Mouse (Mus musculus): ENCODE data around the gene Tsc2. TPM values are rescaled to one million over a fixed set of nuclear protein-coding genes. Genes with fewer than 3 reads are reported as not detected.

Gene Tsc2
- polyA plus RNA-seq (2017; shearing (Covaris generic)): 44.1 TPM

DNA sequence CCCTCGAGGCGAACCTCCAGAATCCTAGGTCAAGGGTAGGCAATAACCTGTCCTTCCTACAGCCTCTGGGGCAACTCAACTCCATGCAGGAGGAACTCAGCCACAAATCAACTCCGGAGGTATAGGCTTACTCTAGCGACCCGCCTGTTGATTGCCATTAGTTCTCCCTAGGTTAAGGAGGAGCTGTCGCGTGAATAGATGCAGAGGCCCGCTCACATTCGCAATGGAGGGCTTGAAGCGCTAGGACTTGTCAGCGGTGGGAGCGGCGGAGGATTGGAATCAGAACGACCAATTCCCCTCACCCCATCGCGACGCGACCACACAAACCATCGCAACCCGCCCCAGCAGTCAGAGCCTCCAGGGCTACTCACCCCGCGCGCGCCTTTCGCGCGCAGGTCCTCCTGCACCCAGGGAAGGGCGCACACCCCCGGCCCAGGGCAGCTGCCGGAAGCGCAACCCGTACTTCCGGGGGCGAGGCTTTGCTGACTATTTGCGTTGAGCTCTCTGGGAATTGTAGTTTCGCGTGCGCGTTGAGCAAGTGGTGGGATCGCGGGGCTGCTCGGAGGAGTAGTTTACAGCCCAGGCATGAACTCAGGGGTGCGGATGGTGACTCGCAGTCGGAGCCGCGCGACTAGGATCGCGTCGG lies at the start of gene Tsc2, which contains the start of gene Nthl1:
Gene Tsc2, minus strand, starts transcription at position 464 of the 646 bp plus-strand sequence.
Gene Nthl1, plus strand, starts transcription at position 514 of the 646 bp plus-strand sequence.

DNA sequence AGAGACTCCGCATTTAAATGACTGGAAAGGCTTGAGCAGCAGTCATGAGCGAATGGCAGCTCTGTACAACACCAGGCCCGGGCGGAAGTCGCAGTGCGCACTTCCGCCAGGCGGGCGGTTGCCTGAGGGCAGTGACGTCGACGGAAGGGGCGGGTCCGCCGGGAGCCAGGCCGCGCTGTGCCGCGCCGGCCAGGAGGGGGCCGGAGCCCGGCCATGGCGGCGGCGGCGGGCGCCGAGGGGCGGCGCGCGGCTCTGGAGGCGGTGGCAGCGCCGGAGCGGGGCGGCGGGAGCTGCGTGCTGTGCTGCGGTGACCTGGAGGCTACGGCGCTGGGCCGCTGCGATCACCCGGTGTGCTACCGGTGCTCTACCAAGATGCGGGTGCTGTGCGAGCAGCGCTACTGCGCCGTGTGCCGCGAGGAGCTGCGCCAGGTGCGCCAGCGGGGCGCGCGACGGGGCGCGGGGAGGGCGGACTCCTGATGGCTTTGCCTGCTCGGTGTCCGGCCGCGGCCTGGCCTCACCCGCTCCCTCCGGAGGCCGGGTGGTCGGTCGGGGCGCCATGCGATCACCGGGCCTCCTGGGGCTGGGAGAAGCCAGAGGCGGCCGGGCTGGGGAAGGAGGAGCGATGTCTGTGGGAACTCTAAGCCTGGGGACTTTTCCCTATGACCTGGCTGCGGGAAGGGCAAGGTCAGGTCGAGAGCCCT lies 37.3 kb upstream of the Tsc2 start, which contains the start of gene Zfp598:
Gene Zfp598, plus strand, starts transcription at position 143 of the 701 bp plus-strand sequence.

DNA sequence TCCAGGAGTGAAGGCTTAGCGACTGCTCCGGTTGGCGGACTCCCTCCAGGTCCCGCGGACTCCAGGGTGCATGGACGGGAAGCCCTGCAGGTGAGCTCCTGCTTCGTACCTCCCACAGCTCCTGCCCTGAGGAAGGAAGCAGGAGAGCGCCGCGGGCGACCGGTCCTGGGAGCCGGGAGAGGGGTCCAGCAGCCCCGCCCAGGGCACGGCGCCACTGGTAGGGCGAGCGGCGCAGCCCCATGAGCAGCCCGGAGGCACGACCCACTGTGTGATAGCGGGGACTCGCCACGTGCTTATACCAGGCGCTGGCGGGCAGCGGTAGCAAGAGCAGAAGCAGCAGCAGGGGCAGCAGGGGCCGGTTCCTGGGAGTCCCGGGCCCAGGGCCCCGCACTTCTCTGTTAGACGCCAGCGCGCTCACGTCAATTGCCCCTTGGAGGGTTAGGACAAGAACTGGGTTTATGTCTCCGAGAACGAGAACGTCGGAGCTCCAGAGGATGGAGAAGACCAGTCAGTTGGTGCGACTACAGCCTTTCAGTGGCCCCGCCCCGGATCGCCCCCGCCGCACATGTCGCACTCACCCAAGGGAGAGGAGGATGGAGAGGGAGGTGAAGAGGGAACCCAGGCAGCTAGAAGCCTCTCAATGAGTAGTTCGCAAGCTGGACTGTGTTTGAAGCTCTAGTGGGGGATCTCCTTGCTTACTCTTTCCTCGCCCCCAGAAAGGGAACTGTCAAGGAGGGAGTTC lies 25.8 kb upstream of the Tsc2 start, which contains the start of gene Npw:
Gene Npw, minus strand, starts transcription at position 441 of the 742 bp plus-strand sequence.

DNA sequence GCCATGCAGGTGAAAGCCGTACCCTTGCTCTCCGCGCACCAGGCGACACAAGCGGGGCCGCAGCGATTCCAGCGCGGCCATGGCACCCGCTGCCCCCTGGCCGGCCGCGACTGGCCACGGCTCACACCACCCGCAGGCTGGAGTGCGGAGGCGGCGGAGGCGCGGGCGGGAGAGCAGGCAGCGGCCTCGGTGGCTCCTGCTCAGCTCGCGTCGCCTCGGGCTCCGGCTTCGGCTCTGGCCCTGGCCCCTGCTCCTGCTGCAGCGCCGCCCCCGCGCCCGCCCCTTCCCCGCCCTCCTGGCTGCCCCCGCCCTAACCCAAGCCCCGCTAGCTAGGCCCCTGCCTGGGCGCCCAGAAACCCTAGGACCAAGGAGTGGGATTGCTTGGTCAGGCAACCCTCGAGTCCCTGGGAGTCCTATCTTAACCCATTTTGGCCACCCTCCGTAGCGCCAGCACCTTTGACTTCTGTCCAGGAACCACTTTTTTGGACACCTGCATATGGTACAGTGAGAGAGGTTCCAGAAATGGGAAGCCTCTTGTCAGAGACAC lies 17.7 kb upstream of the Tsc2 start, which contains the start of gene Slc9a3r2:
Gene Slc9a3r2, minus strand, starts transcription at position 258 of the 547 bp plus-strand sequence.

DNA sequence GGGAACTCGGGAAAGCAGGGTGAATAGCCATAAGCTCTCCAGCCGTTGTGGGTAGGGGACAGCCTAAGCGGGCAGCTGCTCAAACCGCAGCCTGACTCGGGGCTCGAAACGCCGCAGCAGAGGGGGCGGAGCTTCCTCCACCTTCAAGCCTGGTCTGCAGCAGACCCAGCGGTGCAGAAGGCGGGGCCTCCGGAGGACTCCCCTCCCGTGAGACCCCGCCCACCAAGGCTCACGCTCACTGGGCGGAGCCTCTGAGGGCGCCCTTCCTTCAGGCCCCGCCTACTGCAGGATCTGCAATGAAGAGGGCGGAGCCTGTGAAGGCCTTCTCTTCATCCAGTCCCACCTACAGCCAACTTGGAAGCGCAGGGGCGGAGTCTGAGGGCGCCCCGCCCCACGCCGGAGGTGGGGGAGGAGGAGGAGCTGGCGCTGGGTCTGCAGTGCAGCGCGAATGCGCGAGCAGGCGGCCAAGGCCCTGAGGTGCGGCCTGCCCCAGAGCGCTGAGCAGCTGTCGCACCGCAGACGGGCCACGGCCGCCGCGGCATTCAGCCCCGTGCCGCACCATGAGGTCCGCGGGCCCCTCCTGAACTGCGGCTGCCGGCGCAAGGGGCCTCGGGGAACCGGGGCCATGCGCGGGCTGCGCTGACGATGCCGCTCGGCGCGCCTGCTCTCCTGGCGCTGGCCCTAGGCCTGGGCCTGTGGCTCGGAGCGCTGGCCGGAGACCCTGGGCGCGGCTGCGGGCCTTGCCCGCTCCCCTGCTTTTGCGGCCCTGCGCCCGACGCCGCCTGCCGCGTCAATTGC lies 82.6 kb downstream of the Tsc2 start, which contains the start of gene Pkd1:
Gene Pkd1, plus strand, starts transcription at position 217 of the 798 bp plus-strand sequence.

Other genes with a start within 250 kb of the Tsc2 start
- gene Rnps1, start 218.1 kb downstream of the Tsc2 start, polyA plus RNA-seq (2017; shearing (Covaris generic)): 284 TPM
- 34.1 TPM for gene Eci1, start 206.0 kb downstream of the Tsc2 start, polyA plus RNA-seq (2017; shearing (Covaris generic))
- gene Dnase1l2, start 189.5 kb downstream of the Tsc2 start, polyA plus RNA-seq (2017; shearing (Covaris generic)): 2.0 TPM
- gene E4f1, start 162.3 kb downstream of the Tsc2 start, polyA plus RNA-seq (2017; shearing (Covaris generic)): 144 TPM
- 18.9 TPM for gene Pgp, start 162.2 kb downstream of the Tsc2 start, polyA plus RNA-seq (2017; shearing (Covaris generic))
- gene Bricd5, start 158.7 kb downstream of the Tsc2 start, polyA plus RNA-seq (2017; shearing (Covaris generic)): not detected
- 24.2 TPM for gene Mlst8, start 153.6 kb downstream of the Tsc2 start, polyA plus RNA-seq (2017; shearing (Covaris generic))
- 0.16 TPM for gene Caskin1, start 144.0 kb downstream of the Tsc2 start, polyA plus RNA-seq (2017; shearing (Covaris generic))
- gene Traf7, start 104.7 kb downstream of the Tsc2 start, polyA plus RNA-seq (2017; shearing (Covaris generic)): 68.1 TPM
- 1.1 TPM for gene Rab26, start 98.4 kb downstream of the Tsc2 start, polyA plus RNA-seq (2017; shearing (Covaris generic))
- 58.8 TPM for gene Pkd1, start 82.8 kb downstream of the Tsc2 start, polyA plus RNA-seq (2017; shearing (Covaris generic))
- gene Nthl1, start 50 bp upstream of the Tsc2 start, polyA plus RNA-seq (2017; shearing (Covaris generic)): 3.7 TPM
- gene Slc9a3r2, start 17.7 kb upstream of the Tsc2 start, polyA plus RNA-seq (2017; shearing (Covaris generic)): 0.20 TPM
- not detected for gene Npw, start 25.8 kb upstream of the Tsc2 start, polyA plus RNA-seq (2017; shearing (Covaris generic))
- 23.2 TPM for gene Zfp598, start 37.1 kb upstream of the Tsc2 start, polyA plus RNA-seq (2017; shearing (Covaris generic))
- gene Syngr3, start 57.3 kb upstream of the Tsc2 start, polyA plus RNA-seq (2017; shearing (Covaris generic)): not detected
- gene Gfer, start 63.5 kb upstream of the Tsc2 start, polyA plus RNA-seq (2017; shearing (Covaris generic)): 33.4 TPM
- gene Noxo1, start 63.6 kb upstream of the Tsc2 start, polyA plus RNA-seq (2017; shearing (Covaris generic)): 1.3 TPM
- 53.1 TPM for gene Tbl3, start 75.0 kb upstream of the Tsc2 start, polyA plus RNA-seq (2017; shearing (Covaris generic))
- gene Rnf151, start 85.4 kb upstream of the Tsc2 start, polyA plus RNA-seq (2017; shearing (Covaris generic)): not detected
- gene Rps2, start 85.5 kb upstream of the Tsc2 start, polyA plus RNA-seq (2017; shearing (Covaris generic)): 1,119 TPM
- 157 TPM for gene Ndufb10, start 91.8 kb upstream of the Tsc2 start, polyA plus RNA-seq (2017; shearing (Covaris generic))
- not detected for gene Rpl3l, start 95.2 kb upstream of the Tsc2 start, polyA plus RNA-seq (2017; shearing (Covaris generic))
- 11.7 TPM for gene Msrb1, start 104.0 kb upstream of the Tsc2 start, polyA plus RNA-seq (2017; shearing (Covaris generic))
- not detected for gene Hs3st6, start 120.4 kb upstream of the Tsc2 start, polyA plus RNA-seq (2017; shearing (Covaris generic))
- not detected for gene Meiob, start 171.7 kb upstream of the Tsc2 start, polyA plus RNA-seq (2017; shearing (Covaris generic))
- gene Hagh, start 207.5 kb upstream of the Tsc2 start, polyA plus RNA-seq (2017; shearing (Covaris generic)): 52.8 TPM
- gene Fahd1, start 217.7 kb upstream of the Tsc2 start, polyA plus RNA-seq (2017; shearing (Covaris generic)): 1.6 TPM
- not detected for gene Igfals, start 233.4 kb upstream of the Tsc2 start, polyA plus RNA-seq (2017; shearing (Covaris generic))

All from naive thymus-derived CD4-positive, alpha-beta T cell, adult 5 months (primary cell).